Mouse (Mus musculus): ENCODE results near the gene Psg22. TPM values are rescaled to one million over a fixed set of nuclear protein-coding genes. Genes with fewer than 3 reads are reported as not detected.

Gene Psg22
- total and polyA plus RNA-seq, 2 experiments from 2014 or later, result 0.05 TPM; not detected in 1

Other genes starting within 250 kb of the Psg22 start
- not detected in 2 replicates for gene Psg26, start 233.9 kb upstream of the Psg22 start, total RNA-seq (2014; rRNA removed; ENCODE audit: low replicate concordance)
- gene Psg26, start 233.9 kb upstream of the Psg22 start, polyA plus RNA-seq (2015; fragmentation: Nextera tagmentation; extraction: Ambion mirVana), result not detected in 2 replicates
- not detected in 2 replicates for gene Psg25, start 185.8 kb upstream of the Psg22 start, total RNA-seq (2014; rRNA removed; ENCODE audit: low replicate concordance)
- not detected in 2 replicates for gene Psg25, start 185.8 kb upstream of the Psg22 start, polyA plus RNA-seq (2015; fragmentation: Nextera tagmentation; extraction: Ambion mirVana)
- not detected in 2 replicates for gene Psg27, start 150.8 kb upstream of the Psg22 start, total RNA-seq (2014; rRNA removed; ENCODE audit: low replicate concordance)
- not detected in 2 replicates for gene Psg27, start 150.8 kb upstream of the Psg22 start, polyA plus RNA-seq (2015; fragmentation: Nextera tagmentation; extraction: Ambion mirVana)
- gene Psg23, start 101.6 kb upstream of the Psg22 start, total RNA-seq (2014; rRNA removed; ENCODE audit: low replicate concordance), result not detected in 2 replicates
- gene Psg23, start 101.6 kb upstream of the Psg22 start, polyA plus RNA-seq (2015; fragmentation: Nextera tagmentation; extraction: Ambion mirVana), result not detected in 2 replicates
- not detected in 2 replicates for gene Psg21, start 61.4 kb upstream of the Psg22 start, total RNA-seq (2014; rRNA removed; ENCODE audit: low replicate concordance)
- not detected in 2 replicates for gene Psg21, start 61.4 kb upstream of the Psg22 start, polyA plus RNA-seq (2015; fragmentation: Nextera tagmentation; extraction: Ambion mirVana)
- not detected in 2 replicates for gene Psg20, start 31.9 kb upstream of the Psg22 start, total RNA-seq (2014; rRNA removed; ENCODE audit: low replicate concordance)
- not detected in 2 replicates for gene Psg20, start 31.9 kb upstream of the Psg22 start, polyA plus RNA-seq (2015; fragmentation: Nextera tagmentation; extraction: Ambion mirVana)
- gene Psg19, start 80.4 kb downstream of the Psg22 start, total RNA-seq (2014; rRNA removed; ENCODE audit: low replicate concordance), result not detected in 2 replicates
- gene Psg19, start 80.4 kb downstream of the Psg22 start, polyA plus RNA-seq (2015; fragmentation: Nextera tagmentation; extraction: Ambion mirVana), result not detected in 2 replicates
- gene Psg17, start 103.5 kb downstream of the Psg22 start, total RNA-seq (2014; rRNA removed; ENCODE audit: low replicate concordance), result not detected in 2 replicates
- gene Psg17, start 103.5 kb downstream of the Psg22 start, polyA plus RNA-seq (2015; fragmentation: Nextera tagmentation; extraction: Ambion mirVana), result not detected in 2 replicates
- 0.34 and 3.0 TPM in 2 replicates for gene Mill2, start 121.9 kb downstream of the Psg22 start, total RNA-seq (2014; rRNA removed; ENCODE audit: low replicate concordance)
- 0.86 and 1.2 TPM in 2 replicates for gene Mill2, start 121.9 kb downstream of the Psg22 start, polyA plus RNA-seq (2015; fragmentation: Nextera tagmentation; extraction: Ambion mirVana)
- 1.4 TPM in 1 of 2 replicates, not detected in the other for gene Pglyrp1, start 153.2 kb downstream of the Psg22 start, total RNA-seq (2014; rRNA removed; ENCODE audit: low replicate concordance)
- gene Pglyrp1, start 153.2 kb downstream of the Psg22 start, polyA plus RNA-seq (2015; fragmentation: Nextera tagmentation; extraction: Ambion mirVana), result 1.8 and 6.9 TPM in 2 replicates
- gene Ccdc61, start 192.3 kb downstream of the Psg22 start, total RNA-seq (2014; rRNA removed; ENCODE audit: low replicate concordance), result 26.9 and 30.9 TPM in 2 replicates
- 12.7 and 15.5 TPM in 2 replicates for gene Ccdc61, start 192.3 kb downstream of the Psg22 start, polyA plus RNA-seq (2015; fragmentation: Nextera tagmentation; extraction: Ambion mirVana)
- gene Nova2, start 207.8 kb downstream of the Psg22 start, total RNA-seq (2014; rRNA removed; ENCODE audit: low replicate concordance), result 0.61 and 1.3 TPM in 2 replicates
- gene Nova2, start 207.8 kb downstream of the Psg22 start, polyA plus RNA-seq (2015; fragmentation: Nextera tagmentation; extraction: Ambion mirVana), result 0.37 and 0.41 TPM in 2 replicates